Comparison of ENCODE assay signal across 11 mouse cellular contexts in the genomic region with DNA sequence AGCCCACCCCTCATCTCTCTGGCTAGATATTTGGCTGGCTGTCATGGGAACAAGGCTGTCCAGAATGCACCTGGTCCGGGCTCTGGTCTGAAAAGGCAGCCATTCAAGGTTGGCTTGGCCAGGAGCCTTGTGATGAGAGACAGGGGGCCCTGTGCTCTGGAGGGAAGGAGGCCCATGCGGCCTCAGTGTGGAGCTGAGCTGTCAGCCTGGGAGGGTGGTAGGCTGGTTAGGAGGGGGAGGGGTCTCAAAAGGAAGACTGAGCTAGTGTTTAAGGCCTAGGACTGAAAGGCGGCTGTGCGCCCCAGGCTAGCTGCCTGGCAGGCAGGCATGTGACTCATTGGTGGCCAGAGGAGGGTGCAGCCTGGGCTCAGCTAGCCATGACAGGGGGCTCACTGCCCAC. TPM values are rescaled to one million over a fixed set of nuclear protein-coding genes. Genes with fewer than 3 reads are reported as not detected.
A peak's percentile ranks its signal among the peaks of the same experiment; 100 is the strongest.
DNase-seq lines count a peak whose midpoint lies in the region; ATAC-seq lines count a peak whose summit lies in the region.
"Had no signal": no experiment of that assay in that cellular context is flagged by ENCODE, and none has a peak within 500 bp of the region (broad histone marks: within the 10 kb centered on the region; RNA-seq: fewer than 3 reads in every experiment).

No protein-coding gene starts in this region.

- H3K9me3 ChIP-seq in hindbrain, embryonic 10.5 days, result no peaks in the 10 kb centered on the region
- no peaks in the 10 kb centered on the region for H3K9me3 ChIP-seq in hindbrain, embryonic 12.5 days (replicated peaks)
- H3K9me3 ChIP-seq in embryonic facial prominence, embryonic 14.5 days (ENCODE audit: control insufficient read depth, low read length), result no peaks in the 10 kb centered on the region
- no peaks in the 10 kb centered on the region for H3K9me3 ChIP-seq in limb, embryonic 11.5 days (ENCODE audit: control insufficient read depth, low read length)
- H3K9me3 ChIP-seq: liver, embryonic 15.5 days had no signal

- 15% methylated on average over 4 of the region's 4 CpGs for WGBS in hindbrain, embryonic 10.5 days
- WGBS in hindbrain, embryonic 12.5 days, result 18% methylated on average over 4 of the region's 4 CpGs
- WGBS in embryonic facial prominence, embryonic 14.5 days, result 27% methylated on average over 4 of the region's 4 CpGs
- 19% methylated on average over 4 of the region's 4 CpGs for WGBS in limb, embryonic 11.5 days

- ATAC-seq in hindbrain, embryonic 12.5 days (ENCODE audit: low FRiP score), result no peak
- peak; percentile 63; the same call in 1 of the 2 replicates for ATAC-seq in embryonic facial prominence, embryonic 14.5 days (ENCODE audit: low read depth)
- ATAC-seq in limb, embryonic 11.5 days (ENCODE audit: insufficient number of reproducible peaks, low FRiP score, low TSS enrichment, low read depth), result 0 out of 2 replicates have a peak, but pooled peaks have one; percentile 40

- DNase-seq in hindbrain, embryonic 10.5 days (ENCODE audit: low spot score), result no peak
- DNase-seq in 3134 (ENCODE audit: extremely low read depth, insufficient read length, low spot score) (peak; percentile 59), liver (no peak)
- peak; percentile 11 for DNase-seq in embryonic facial prominence, embryonic 14.5 days (ENCODE audit: low spot score)
- DNase-seq in limb, embryonic 11.5 days (ENCODE audit: low spot score), result no peak
- DNase-seq in testis, postnatal 14 days (ENCODE audit: low spot score), result no peak
- no peak for DNase-seq in layer of hippocampus, postnatal 36 days
- DNase-seq: cerebellum, adult 2 months had no signal

- H3K9ac ChIP-seq in hindbrain, embryonic 12.5 days, result no peak overlapping the region
- no peak overlapping the region for H3K9ac ChIP-seq in embryonic facial prominence, embryonic 14.5 days (ENCODE audit: low read depth, low read length)
- H3K9ac ChIP-seq in limb, embryonic 11.5 days (ENCODE audit: low read length), result no peak overlapping the region
- H3K9ac ChIP-seq: liver, embryonic 15.5 days had no signal

- H3K27ac ChIP-seq in hindbrain, embryonic 10.5 days, result 0 out of 2 replicates have a peak overlapping the region, but pooled peaks have one; percentile 50
- H3K27ac ChIP-seq in hindbrain, embryonic 12.5 days, result no peak overlapping the region
- no peak overlapping the region for H3K27ac ChIP-seq in embryonic facial prominence, embryonic 14.5 days (replicated peaks; ENCODE audit: low read depth, low read length)
- H3K27ac ChIP-seq in limb, embryonic 11.5 days (replicated peaks; ENCODE audit: low read depth, low read length), result no peak overlapping the region
- H3K27ac ChIP-seq: liver, embryonic 15.5 days had no signal

- H3K27me3 ChIP-seq in hindbrain, embryonic 10.5 days (ENCODE audit: insufficient read depth, poor library complexity, severe bottlenecking), result peaks cover 43% of the 10 kb centered on the region
- peaks cover 12% of the 10 kb centered on the region for H3K27me3 ChIP-seq in hindbrain, embryonic 12.5 days
- H3K27me3 ChIP-seq in embryonic facial prominence, embryonic 14.5 days (replicated peaks; ENCODE audit: control insufficient read depth, insufficient read depth, low read length), result no peaks in the 10 kb centered on the region
- no peaks in the 10 kb centered on the region for H3K27me3 ChIP-seq in limb, embryonic 11.5 days (ENCODE audit: control insufficient read depth, insufficient read depth, low read length)
- H3K27me3 ChIP-seq: CH12.LX; liver, embryonic 15.5 days had no signal

- no peak overlapping the region for H3K4me3 ChIP-seq in hindbrain, embryonic 10.5 days
- no peak overlapping the region for H3K4me3 ChIP-seq in hindbrain, embryonic 12.5 days
- no peak overlapping the region for H3K4me3 ChIP-seq in embryonic facial prominence, embryonic 14.5 days (ENCODE audit: low read depth, low read length)
- H3K4me3 ChIP-seq in limb, embryonic 11.5 days (ENCODE audit: low read depth, low read length), result no peak overlapping the region
- H3K4me3 ChIP-seq: liver, embryonic 15.5 days had no signal

- H3K36me3 ChIP-seq in hindbrain, embryonic 10.5 days, result no peaks in the 10 kb centered on the region
- H3K36me3 ChIP-seq in hindbrain, embryonic 12.5 days, result no peaks in the 10 kb centered on the region
- no peaks in the 10 kb centered on the region for H3K36me3 ChIP-seq in embryonic facial prominence, embryonic 14.5 days (ENCODE audit: control insufficient read depth, insufficient read depth, low read length)
- H3K36me3 ChIP-seq in limb, embryonic 11.5 days (ENCODE audit: control insufficient read depth, insufficient read depth, low read length), result no peaks in the 10 kb centered on the region
- H3K36me3 ChIP-seq: liver, embryonic 15.5 days had no signal

- H3K4me1 ChIP-seq in hindbrain, embryonic 10.5 days (replicated peaks), result peaks cover 13% of the 10 kb centered on the region
- H3K4me1 ChIP-seq in hindbrain, embryonic 12.5 days, result peaks cover 10% of the 10 kb centered on the region
- peaks cover 5% of the 10 kb centered on the region; the same call in 1 of the 2 replicates for H3K4me1 ChIP-seq in embryonic facial prominence, embryonic 14.5 days (ENCODE audit: control insufficient read depth, insufficient read depth, low read length)
- H3K4me1 ChIP-seq in limb, embryonic 11.5 days (ENCODE audit: control insufficient read depth, insufficient read depth, low read length), result peaks cover 8% of the 10 kb centered on the region; the same call in 1 of the 2 replicates
- H3K4me1 ChIP-seq: liver, embryonic 15.5 days had no signal

- H3K4me2 ChIP-seq in hindbrain, embryonic 12.5 days (replicated peaks), result no peak overlapping the region
- H3K4me2 ChIP-seq in embryonic facial prominence, embryonic 14.5 days (ENCODE audit: low read depth, low read length), result no peak overlapping the region
- H3K4me2 ChIP-seq in limb, embryonic 11.5 days (ENCODE audit: low read depth, severe bottlenecking), result no peak overlapping the region
- H3K4me2 ChIP-seq: liver, embryonic 15.5 days had no signal

RNA-seq across cellular contexts. Expression of a gene that starts 8.2 kb away (rescaled TPM):
- polyA plus RNA-seq in hindbrain, embryonic 10.5 days (2016; fragmentation: Nextera tagmentation; extraction: Ambion mirVana), result 3.4 and 4.0 TPM in 2 replicates
- 4.0 and 4.5 TPM in 2 replicates for polyA plus RNA-seq in hindbrain, embryonic 12.5 days (2016; fragmentation: Nextera tagmentation; extraction: Ambion mirVana)
- 4.9 and 5.7 TPM in 2 replicates for polyA plus RNA-seq in embryonic facial prominence, embryonic 14.5 days (2014; fragmentation: Nextera tagmentation; extraction: Ambion mirVana)
- polyA plus RNA-seq in limb, embryonic 11.5 days (2014; fragmentation: Nextera tagmentation; extraction: Ambion mirVana), result 5.3 and 5.6 TPM in 2 replicates
- total RNA-seq in layer of hippocampus, postnatal 36 days (2021), result 1 to 10 TPM; 1.2 to 1.6 TPM

Comparison
In these comparisons a context has a peak if more than half of its experiments do, and no peak if none do; other contexts are left out.
1. DNase-seq: peak in 3134 (single experiment) and embryonic facial prominence, embryonic 14.5 days (single experiment); none in hindbrain, embryonic 10.5 days (single experiment), limb, embryonic 11.5 days (single experiment), liver (single experiment), testis, postnatal 14 days (single experiment) and layer of hippocampus, postnatal 36 days (0 of 2).